Mouse (Mus musculus) cerebellum, adult 2 months (tissue): ENCODE data around the gene Atxn2l.

Experiments used
- CTCF ChIP-seq: fragments of 200-500 bp; IDR thresholded peaks from 2 replicates; pipeline ENCODE4 v1.5.1; 2011; ENCODE audit warnings: low read depth, mild to moderate bottlenecking, control low read depth, low read length, moderate library complexity, borderline replicate concordance; ENCODE audit not compliant: insufficient read depth
- POLR2A ChIP-seq: fragments of 200-500 bp; IDR thresholded peaks from 2 replicates; pipeline ENCODE4 v1.6.1; 2011; ENCODE audit warnings: low read length, control low read depth, borderline replicate concordance; ENCODE audit not compliant: insufficient read depth

GRCm38 (mm10) chr7:126463004-126463403, 40.2 kb downstream of the Atxn2l start, which contains the start of gene Atp2a1:
- TF ChIP-seq CTCF (no peak), POLR2A (no peak)
